Mouse (Mus musculus) A20 (cell line): ENCODE results near the gene Clec4a1.
A peak's percentile ranks its signal among the peaks of the same experiment; 100 is the strongest.

Source experiments
- DNase-seq: peaks from one replicate; pipeline ENCODE4 v3.0.0-alpha.2; 2011; ENCODE audit warnings: low read depth, low spot score

The Clec4a1 gene

DNA sequence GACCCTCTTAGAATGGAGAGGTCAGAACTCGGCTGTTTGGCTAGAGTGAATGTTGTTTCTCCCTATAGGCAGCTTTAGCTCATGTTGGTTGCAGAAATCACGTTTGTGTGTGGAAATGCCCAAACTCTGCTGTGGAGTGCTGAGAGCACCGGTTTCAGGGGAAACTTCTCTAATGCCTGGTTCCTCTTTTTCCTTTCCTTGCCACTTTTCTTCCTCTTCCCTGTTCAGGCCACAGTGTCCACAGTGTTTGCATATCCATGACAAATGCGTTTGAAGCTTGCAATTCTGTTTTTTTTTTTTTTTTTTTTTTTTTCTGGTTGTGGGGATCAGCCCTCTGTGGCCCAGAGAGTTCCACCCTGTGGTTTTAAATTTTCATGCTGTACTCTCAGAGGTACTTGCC, at the start of gene Clec4a1:
Clec4a1 (plus strand) TSS at position 398 of the 400 bp plus-strand sequence.
- DNase-seq = peak; percentile 14

DNA sequence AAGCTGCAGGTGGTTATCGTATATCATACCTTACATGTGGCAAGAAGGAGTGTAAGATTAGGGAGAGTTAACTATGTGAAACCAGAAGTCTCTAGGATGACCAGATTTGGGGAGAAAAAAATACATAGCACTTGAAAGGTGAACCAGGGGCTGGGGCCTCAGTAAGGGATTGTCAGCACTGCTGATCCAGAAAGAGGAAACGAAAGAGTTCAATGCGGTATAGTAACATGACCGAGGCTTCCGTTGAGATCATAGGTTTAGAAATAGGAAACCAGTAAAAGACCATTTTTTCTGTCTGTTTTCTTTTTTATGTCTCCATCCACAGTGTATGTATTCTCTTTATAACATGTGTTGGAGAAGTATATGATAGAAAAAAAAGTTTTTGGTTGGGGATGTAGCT, 48.8 kb upstream of the Clec4a1 start:
- DNase-seq = peak; percentile 90

DNA sequence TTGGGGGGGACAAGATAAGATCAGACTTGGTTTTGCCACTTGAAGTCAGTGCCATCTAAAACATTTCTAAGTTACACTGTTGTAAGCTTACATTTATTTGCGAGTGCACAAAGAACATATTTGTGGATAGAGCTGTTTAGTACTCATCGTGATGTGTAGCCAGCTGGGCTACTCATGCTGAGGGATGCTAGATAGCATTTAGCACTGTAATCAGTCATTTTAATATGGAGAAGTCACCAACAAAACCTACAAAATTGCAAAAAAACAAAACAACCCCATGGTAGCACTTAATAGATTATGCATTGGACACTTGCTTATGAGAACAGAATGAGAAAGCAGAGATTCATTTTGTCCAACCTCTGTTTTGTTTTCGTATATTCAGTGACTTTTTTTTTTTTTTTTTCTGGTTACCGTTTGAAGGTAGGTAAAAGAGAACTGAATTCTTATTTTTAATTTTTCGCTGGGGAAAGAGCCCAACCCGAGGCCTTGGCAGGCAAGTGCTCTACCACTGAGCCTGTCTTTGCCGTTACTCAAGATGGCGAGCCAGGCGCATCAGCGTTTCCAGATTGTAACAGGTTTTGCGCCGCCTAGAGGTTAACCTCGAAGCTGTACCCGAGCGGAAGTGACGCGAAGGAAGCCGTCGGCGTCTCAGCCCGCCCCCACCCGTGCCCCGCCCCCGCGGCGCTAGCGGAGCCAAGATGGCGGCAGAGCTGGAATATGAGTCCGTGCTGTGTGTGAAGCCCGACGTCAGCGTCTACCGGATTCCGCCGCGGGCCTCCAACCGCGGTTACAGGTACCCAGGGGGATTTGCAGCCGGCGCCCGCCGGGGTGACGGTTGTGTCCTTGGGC, 47.6 kb upstream of the Clec4a1 start, which contains the start of gene Necap1:
Necap1 (plus strand) TSS at position 604 of the 849 bp plus-strand sequence.
- DNase-seq = peak; percentile 96

DNA sequence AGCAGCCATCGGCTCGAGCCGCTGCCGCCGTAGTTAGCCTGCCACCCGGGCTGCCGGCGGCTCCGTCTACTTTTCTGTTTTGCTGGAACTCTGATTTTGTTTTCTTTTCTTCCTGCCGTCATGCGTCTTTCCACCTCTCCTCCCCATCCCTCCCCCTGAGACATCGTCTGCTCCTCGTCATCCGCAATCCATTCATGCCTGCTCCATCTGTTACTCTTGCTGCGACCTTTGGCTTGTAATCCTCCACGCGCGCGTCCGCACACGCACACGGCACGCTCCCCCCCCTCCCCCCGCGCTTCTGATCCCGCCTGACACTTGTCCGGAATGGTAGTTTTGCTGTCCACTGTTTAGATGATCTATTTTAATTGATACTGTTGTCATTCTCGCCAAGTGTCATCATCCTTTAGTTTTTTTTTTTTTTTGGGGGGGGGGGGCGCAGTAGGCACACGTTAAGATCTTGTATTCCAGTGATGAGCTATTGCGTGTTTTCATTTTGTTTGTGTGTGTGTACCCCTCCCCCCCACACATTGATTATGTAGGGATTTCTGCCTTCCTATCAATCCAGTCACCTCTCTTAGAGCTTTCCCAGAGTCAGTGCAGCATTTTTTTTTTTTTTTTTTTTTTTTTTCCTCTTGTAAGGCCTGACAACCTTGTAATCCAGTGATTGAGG, 46.8 kb upstream of the Clec4a1 start:
- DNase-seq = no peak

DNA sequence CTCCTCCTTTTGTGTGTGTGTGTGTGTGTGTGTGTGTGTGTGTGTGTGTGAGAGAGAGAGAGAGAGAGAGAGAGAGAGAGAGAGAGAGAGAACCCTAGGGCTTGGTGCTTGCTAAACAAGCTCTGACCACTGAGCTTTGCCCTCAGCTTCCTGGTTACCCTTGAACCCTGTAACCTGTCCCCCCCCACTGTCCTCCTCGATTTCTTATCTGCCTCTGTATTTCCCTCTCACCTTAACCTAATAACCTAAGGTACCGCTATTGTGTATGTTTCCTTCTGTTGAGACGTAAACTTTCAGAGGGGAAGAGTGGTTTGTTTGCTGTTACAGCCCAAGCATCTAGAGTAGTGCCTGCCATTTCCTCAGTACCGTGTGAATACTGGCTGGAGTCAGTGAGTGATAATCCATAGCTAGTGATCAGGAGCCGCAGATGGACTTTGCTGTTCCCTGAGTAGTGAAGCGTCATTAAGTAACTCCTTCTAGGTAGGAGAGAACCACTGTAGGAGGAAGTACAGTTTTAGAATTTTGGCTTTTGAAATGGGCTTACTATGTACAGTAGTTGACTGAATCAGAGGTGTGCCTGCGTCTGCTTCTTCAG, 42.4 kb upstream of the Clec4a1 start:
- DNase-seq = peak; percentile 31

DNA sequence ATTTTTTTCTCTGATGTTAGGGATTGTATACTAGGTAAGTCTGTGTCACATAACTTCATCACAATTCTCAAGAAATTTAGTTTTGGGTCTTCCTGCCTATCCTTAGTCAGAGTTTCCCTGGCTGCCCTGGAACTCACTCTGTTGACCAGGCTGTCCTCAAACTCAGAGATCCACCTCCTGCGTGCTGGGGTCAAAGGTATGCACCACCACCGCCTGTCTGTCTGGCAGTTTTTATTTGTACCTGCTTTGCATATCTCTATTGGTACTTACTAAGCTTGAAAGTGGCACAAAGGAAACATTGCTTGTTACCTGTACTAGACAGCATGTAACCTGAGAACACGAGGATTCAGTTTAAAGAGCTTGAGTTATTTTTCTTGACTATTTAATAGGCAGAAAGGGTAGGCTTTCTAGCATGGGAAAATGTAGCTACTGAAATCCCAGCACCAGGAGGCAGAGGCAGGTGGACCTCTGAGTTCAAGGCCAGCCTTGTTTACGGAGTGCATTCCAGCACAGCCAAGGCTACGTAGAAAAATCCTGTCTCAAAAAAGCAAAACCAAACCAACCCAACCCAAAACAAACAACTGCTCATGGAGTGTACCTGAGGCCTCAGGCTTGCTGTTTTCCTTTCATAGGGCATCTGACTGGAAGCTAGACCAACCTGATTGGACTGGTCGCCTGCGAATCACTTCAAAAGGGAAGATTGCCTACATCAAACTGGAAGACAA, 41.7 kb upstream of the Clec4a1 start:
- DNase-seq = no peak

DNA sequence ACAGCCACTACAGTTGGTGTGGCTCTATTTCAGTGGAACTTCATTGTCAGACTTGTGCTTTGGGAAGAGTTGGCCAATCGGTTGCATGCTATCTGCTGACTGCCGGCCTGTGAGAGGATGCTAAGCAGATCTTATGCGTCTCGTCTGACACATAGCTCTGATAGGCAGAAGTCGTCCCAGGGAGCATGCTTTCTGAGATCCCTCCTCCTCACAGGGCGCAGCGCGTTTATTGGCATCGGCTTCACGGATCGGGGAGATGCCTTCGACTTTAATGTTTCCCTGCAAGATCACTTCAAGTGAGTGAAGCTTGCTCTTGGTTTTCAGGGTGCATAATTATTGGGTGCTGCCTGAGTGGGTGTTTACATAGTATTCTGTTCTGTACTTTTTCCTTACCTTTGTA, 40.4 kb upstream of the Clec4a1 start:
- no peak for DNase-seq

DNA sequence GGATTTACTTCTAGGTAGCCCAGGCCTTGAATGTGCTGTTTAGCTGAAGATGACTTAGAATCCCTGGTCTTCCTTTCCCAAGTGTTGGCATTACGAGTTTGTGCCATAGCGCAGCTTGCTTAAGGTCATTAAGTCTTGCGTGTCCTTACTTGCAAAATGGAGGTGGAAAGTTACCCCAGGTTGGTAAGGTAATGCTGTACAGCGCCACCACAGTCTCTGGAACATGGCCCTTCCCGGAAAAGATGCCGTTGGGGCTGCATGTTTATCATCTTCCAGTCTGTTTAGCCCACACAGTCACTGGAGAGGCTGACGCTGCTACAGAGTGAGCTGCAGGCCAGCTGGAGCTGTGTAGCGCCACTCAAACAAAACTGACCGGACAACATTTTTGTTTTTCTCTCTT, 38.0 kb upstream of the Clec4a1 start:
- no peak for DNase-seq

DNA sequence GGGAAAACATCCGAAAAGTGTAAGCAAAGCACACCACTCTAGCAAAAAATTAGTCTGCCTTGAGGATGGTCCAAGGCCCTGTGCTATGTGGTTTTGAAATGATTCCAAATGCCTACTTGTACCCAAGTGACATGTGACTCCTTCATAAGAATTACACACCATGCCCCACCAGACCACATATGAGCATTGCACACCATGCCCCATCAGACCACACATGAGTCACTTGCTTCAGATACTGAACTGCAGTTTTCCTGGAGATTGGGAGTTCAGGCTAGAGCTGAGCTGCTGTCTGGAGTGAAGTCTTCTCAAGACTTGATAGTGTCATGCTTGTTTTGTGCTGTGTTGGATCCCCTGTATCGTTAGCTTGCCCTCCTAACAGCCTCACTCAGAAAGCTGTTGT, 32.0 kb upstream of the Clec4a1 start:
- DNase-seq = no peak

DNA sequence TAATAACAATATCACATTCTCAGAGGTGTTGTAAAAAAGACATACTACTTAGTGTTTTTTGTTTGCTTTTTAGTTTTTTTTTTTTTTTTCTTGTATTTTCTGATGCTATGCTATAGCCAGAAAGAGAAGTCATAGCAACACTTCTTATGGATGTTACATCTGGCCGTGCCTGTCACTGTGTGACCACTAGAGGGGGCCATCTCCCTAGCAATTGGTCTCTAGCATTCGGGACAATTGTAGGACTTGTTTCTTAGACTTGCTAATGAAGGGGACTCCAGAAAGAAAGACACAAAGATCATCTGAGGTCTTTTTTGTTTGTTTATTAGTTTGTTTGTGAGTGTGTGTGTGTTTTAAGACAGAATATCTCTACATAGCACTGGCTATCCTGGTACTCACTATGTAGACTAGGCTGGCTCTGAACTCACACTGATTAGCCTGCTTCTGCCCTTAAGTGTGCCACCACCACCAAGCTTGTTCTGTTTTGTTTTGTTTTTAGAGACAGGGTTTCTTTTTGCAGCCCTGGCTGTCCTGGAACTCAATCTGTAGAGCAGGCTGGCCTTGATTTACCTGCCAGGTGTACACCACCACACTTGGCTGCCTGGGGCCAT, 29.1 kb upstream of the Clec4a1 start:
- peak; percentile 76 for DNase-seq

DNA sequence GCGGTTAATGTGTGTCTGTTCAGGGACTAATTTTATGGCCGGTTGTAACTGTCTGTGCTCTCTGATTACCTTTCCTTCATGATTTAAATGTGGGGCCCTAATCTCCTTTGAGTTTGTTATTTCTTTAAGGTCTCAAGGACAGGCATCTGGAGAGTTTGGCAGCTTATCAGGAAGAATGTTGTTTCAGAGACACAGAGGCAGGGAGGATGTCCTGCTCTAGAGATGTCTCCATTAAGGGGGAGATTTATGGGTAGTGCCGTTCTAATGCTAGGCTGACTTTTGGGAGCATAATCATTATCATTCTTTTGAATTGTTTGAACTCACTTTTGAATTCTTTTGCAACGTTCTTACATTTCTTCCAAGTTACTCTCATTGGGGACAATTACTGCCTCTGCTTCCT, 1.7 kb upstream of the Clec4a1 start:
- no peak for DNase-seq

DNA sequence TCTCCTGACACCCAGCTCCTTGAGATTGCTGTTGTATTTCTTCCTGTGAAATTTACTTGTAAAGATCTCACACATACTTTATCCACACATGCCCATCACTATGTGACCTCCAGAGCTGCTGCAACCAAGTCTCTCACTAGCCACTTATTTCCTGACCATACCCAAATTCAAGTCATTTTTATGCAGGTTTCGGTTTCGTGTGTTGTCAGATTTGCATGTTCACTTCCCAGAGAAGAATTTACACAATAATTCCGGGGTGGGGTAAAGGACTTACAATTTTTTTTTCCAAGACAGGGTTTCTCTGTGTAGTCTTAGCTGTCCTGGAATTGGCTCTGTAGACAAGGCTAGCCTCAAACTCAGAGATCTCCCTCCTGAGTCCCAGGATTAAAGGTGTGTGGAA, 13.2 kb downstream of the Clec4a1 start:
- no peak for DNase-seq

DNA sequence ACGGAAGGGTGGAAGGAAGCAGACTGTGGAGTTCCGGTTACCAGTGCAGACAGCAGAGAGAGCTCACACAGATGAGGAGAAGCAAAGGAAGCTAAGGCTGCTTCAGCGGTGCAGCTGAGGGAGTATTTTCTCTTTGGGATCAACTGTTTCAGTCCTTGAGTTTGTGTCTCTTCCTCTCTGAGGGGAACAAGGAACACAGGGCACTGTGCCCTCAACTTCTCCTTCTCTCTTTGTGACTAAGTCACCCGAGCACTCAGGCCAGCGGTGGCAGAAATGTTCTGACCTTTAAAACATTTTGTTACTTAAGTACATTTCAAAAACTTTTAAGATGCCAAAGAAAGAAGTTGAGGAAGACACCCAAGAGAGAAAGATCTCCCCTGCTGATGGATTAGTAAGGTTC, 18.0 kb downstream of the Clec4a1 start:
- DNase-seq = no peak

DNA sequence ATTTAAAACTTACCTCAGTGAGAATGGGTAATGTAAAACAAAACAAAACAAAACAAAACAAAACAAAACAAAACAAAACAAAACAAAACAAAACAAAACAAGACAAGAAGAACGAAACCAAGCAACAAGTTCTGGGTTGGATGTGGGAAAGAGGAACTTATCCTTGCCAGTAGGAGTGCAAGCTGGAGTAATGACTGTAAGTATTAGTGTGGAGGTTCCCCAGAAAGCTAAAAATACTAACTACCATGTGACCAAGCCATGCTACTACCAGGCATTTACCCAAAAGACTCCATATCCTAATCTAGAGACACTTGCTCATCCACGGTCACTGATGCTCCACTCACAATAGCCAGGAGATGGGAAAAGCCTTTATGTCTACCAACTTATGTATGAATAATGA, 25.1 kb downstream of the Clec4a1 start:
- no peak for DNase-seq

DNA sequence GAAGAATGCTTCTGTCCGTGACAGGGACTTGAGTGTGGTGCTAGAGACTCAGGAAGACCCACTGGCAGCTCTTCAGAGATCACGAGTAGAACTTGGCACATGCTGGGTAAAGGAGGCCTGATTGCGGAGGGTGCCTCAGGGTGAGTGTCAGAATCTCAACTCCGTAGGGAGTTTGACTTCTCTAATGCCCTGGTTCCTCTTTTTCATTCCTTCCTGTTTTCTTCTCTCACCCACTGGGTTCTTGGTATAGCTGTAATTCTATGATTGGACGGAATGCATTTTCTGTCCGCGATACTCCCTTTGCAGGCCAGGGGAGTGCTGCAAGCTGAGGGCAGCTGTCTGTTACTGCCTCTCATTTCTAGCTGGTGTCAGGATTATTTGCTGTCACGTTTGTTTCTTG, 30.8 kb downstream of the Clec4a1 start, which contains the start of gene Clec4a3:
Clec4a3 (plus strand) TSS at position 115 of the 400 bp plus-strand sequence.
- DNase-seq = no peak

DNA sequence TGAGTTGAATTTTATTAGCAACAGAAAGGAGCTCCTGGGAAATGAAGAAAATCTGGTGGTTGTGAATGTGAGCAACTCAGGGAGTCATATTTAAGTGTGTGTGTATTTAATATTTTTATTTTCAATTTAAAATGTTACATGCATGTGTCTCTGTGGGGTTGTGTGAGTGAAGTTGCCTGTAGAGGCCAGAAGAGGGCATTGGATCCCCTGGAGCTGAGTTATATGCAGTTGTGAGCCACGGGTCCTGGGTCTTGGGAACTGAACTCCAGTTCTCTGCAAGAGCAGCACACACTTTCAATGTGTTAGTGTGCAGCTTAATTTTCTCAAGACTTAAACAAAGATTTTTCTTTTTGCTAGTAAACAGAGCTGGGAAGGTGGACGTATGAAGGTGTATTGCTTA, 42.9 kb downstream of the Clec4a1 start:
- DNase-seq = peak; percentile 13

DNA sequence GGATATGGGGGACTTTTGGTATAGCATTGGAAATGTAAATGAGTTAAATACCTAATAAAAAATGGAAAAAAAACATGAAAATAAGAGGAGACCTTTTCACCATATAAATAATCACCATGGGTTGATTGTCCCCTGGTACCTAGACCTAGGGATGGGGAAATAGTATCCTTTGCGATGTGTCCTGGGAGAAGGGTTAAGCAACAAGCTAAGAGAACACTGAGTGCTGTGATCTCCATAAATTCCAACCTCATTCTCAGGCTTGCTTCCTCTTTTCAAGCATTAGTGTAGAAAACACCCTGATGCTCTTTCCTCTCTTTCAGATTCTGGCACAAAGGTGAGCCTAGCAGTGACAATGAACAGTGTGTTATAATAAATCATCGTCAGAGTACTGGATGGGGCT, 47.4 kb downstream of the Clec4a1 start:
- no peak for DNase-seq
